Mouse (Mus musculus) heart, postnatal 0 days (tissue): ENCODE results near the gene Hnrnpu.

Experiments used
- CTCF ChIP-seq: IDR thresholded peaks from 2 replicates; pipeline ENCODE4 v1.5.1; 2016; ENCODE audit warnings: antibody characterized with exemption, control low read depth, low read depth
- EP300 ChIP-seq: IDR thresholded peaks from 2 replicates; pipeline ENCODE4 v1.6.1; 2016; ENCODE audit warnings: antibody characterized with exemption, low read depth

GRCm38 (mm10) chr1:178340213-178340612, 2.6 kb upstream of the Hnrnpu start:
- TF ChIP-seq CTCF (no peak), EP300 (no peak)
